Mouse (Mus musculus) ES-E14 (cell line): ENCODE data around the gene Doxl2.

Experiments
- CHD2 ChIP-seq: IDR thresholded peaks from 2 replicates; pipeline ENCODE4 v1.6.1; 2014; ENCODE audit warnings: mild to moderate bottlenecking, low read depth, low read length, inconsistent platforms
- HCFC1 ChIP-seq: IDR thresholded peaks from 2 replicates; pipeline ENCODE4 v1.6.1; 2012; ENCODE audit warnings: low read length, inconsistent platforms, borderline replicate concordance; ENCODE audit not compliant: insufficient read depth
- MAFK ChIP-seq: IDR thresholded peaks from 2 replicates; pipeline ENCODE4 v1.6.1; 2014; ENCODE audit warnings: mild to moderate bottlenecking, low read depth, low read length, inconsistent platforms; ENCODE audit not compliant: insufficient read depth

DNA sequence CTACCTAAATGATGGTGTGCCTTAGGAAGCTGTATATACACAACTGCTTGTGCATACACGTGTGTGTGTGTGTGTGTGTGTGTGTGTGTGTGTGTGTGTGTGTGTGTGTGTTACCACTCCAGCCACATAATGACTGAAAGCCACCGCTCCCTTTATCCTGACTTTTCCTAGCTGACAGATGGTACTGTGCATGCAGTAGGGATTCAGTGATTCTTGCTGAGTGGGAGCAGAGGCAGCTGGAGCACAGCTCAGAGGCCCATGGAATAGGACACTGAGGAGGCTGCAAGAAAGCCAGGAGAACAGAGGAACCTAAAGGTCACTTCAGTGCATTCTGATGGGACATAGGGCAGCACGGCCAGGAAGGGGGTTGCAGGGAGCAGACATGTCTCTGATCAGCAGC is 7.5 kb downstream of the Doxl2 start:
- TF ChIP-seq MAFK (no peak), CHD2 (no peak), HCFC1 (no peak)
